In the genomic region with DNA sequence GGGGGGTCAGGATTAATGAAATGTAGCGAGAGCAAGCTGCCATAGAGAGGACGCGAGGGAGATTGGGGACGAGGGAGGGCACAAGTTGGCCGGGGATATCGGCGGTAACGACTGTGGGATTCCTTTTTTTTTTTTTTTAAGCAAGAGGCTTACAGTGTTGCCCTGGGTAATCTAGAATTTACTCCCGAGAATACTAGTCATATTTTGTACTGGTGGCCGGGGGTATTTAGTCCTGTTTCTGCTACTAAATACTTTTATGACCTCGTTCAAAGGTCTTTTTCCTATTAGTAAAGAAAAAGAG, we compare ENCODE assay signal across 8 mouse cellular contexts. TPM values are rescaled to one million over a fixed set of nuclear protein-coding genes. Genes with fewer than 3 reads are reported as not detected.
A peak's percentile ranks its signal among the peaks of the same experiment; 100 is the strongest.
DNase-seq lines count a peak whose midpoint lies in the region; ATAC-seq and TF ChIP-seq lines count a peak whose summit lies in the region.

No protein-coding gene starts in this region.

- H3K4me2 ChIP-seq in forebrain, embryonic 11.5 days (ENCODE audit: low read depth, low read length, severe bottlenecking), result peak overlapping the region; percentile 73
- H3K4me2 ChIP-seq in liver, embryonic 12.5 days, result peak overlapping the region; percentile 87

- peaks cover 13% of the 10 kb centered on the region for H3K4me1 ChIP-seq in heart, embryonic 10.5 days
- peaks cover 4% of the 10 kb centered on the region; the same call in 1 of the 2 replicates for H3K4me1 ChIP-seq in forebrain, embryonic 11.5 days (replicated peaks; ENCODE audit: control insufficient read depth, insufficient read depth, low read length)
- H3K4me1 ChIP-seq in liver, embryonic 12.5 days, result peaks cover 18% of the 10 kb centered on the region

- no peaks in the 10 kb centered on the region for H3K27me3 ChIP-seq in heart, embryonic 10.5 days (ENCODE audit: insufficient read depth, poor library complexity, severe bottlenecking)
- H3K27me3 ChIP-seq in C2C12 (ENCODE audit: control insufficient read depth, insufficient read depth, insufficient read length), result no peaks in the 10 kb centered on the region
- no peaks in the 10 kb centered on the region for H3K27me3 ChIP-seq in forebrain, embryonic 11.5 days (ENCODE audit: control insufficient read depth, insufficient read depth, low read length)
- H3K27me3 ChIP-seq in liver, embryonic 12.5 days (replicated peaks), result no peaks in the 10 kb centered on the region

- ATAC-seq in forebrain, embryonic 11.5 days (replicated peaks; ENCODE audit: low FRiP score), result no peak; the same call in 1 of the 2 replicates
- no peak for ATAC-seq in liver, embryonic 12.5 days

- no peak for DNase-seq in heart, embryonic 10.5 days (ENCODE audit: low spot score)
- DNase-seq in heart, postnatal 25 days (ENCODE audit: low spot score), result no peak
- DNase-seq in forebrain, embryonic 11.5 days (ENCODE audit: low spot score), result no peak
- DNase-seq in MN1 (ENCODE audit: low spot score), result no peak
- no peak for DNase-seq in adrenal gland, adult 2 months
- DNase-seq in embryo, embryonic 10.5 days (ENCODE audit: low spot score), result no peak

- H3K79me2 ChIP-seq in C2C12 (ENCODE audit: control insufficient read depth, insufficient read depth), result peaks cover 30% of the 10 kb centered on the region

- H3K79me3 ChIP-seq in C2C12 (ENCODE audit: low read depth), result peaks cover 22% of the 10 kb centered on the region

- TF ChIP-seq CTCF in C2C12 (IDR thresholded peaks at IDR 0.05; ENCODE audit: control insufficient read depth, insufficient read depth, insufficient read length), result no peak

- H3K36me3 ChIP-seq in heart, embryonic 10.5 days, result peaks cover 20% of the 10 kb centered on the region
- peaks cover 8% of the 10 kb centered on the region for H3K36me3 ChIP-seq in C2C12 (ENCODE audit: control insufficient read depth, insufficient read depth)
- H3K36me3 ChIP-seq in forebrain, embryonic 11.5 days (ENCODE audit: control insufficient read depth, insufficient read depth, low read length), result no peaks in the 10 kb centered on the region
- H3K36me3 ChIP-seq in liver, embryonic 12.5 days, result peaks cover 20% of the 10 kb centered on the region

- under 1% methylated on average over 11 of the region's 11 CpGs for WGBS in heart, embryonic 10.5 days
- under 1% methylated on average over 11 of the region's 11 CpGs for WGBS in forebrain, embryonic 11.5 days
- under 1% methylated on average over 11 of the region's 11 CpGs for WGBS in liver, embryonic 12.5 days (ENCODE audit: insufficient replicate concordance)

- H3K9me3 ChIP-seq in heart, embryonic 10.5 days, result no peaks in the 10 kb centered on the region
- H3K9me3 ChIP-seq in forebrain, embryonic 11.5 days (ENCODE audit: control insufficient read depth, low read length), result no peaks in the 10 kb centered on the region
- H3K9me3 ChIP-seq in liver, embryonic 12.5 days (replicated peaks), result no peaks in the 10 kb centered on the region

- intact Hi-C loops in heart, postnatal 25 days (cut with DNase I), result loop anchor here (2.0 kb wide), 1 partner anchor 45 kb away; no protein-coding TSS in a partner anchor

- H3K27ac ChIP-seq in heart, embryonic 10.5 days, result peak overlapping the region; percentile 91
- no peak overlapping the region; the same call in 1 of the 2 replicates for H3K27ac ChIP-seq in forebrain, embryonic 11.5 days (ENCODE audit: low read depth, low read length)
- peak overlapping the region; percentile 37; the same call in 1 of the 2 replicates for H3K27ac ChIP-seq in liver, embryonic 12.5 days

- peak overlapping the region; percentile 66 for H3ac ChIP-seq in C2C12 (ENCODE audit: control insufficient read depth, insufficient read length, low read depth)

- H3K9ac ChIP-seq in forebrain, embryonic 11.5 days (ENCODE audit: low read length), result peak overlapping the region; percentile 77
- H3K9ac ChIP-seq in liver, embryonic 12.5 days, result peak overlapping the region; percentile 78

- H3K4me3 ChIP-seq in heart, embryonic 10.5 days, result peak overlapping the region; percentile 86
- peak overlapping the region; percentile 62 for H3K4me3 ChIP-seq in C2C12 (ENCODE audit: insufficient read depth, poor library complexity, severe bottlenecking)
- peak overlapping the region; percentile 71 for H3K4me3 ChIP-seq in forebrain, embryonic 11.5 days (ENCODE audit: low read depth, low read length)
- H3K4me3 ChIP-seq in liver, embryonic 12.5 days, result peak overlapping the region; percentile 82

TF ChIP-seq in C2C12, 6 proteins besides CTCF, POLR2A, EP300 and RAD21:
- no peak for TF ChIP-seq MYOG (IDR thresholded peaks at IDR 0.05; ENCODE audit: control insufficient read depth, extremely low read depth, insufficient read length)
- no peak for TF ChIP-seq FOSL1 (IDR thresholded peaks at IDR 0.05; ENCODE audit: insufficient read depth, low read length, poor library complexity, severe bottlenecking)
- no peak for TF ChIP-seq MYOD1 (IDR thresholded peaks at IDR 0.05; ENCODE audit: control insufficient read depth, insufficient read length, low read depth)
- no peak for TF ChIP-seq MAX (IDR thresholded peaks at IDR 0.05)
- TF ChIP-seq USF1 (IDR thresholded peaks at IDR 0.05; ENCODE audit: low read depth), result no peak
- TF ChIP-seq CEBPB (IDR thresholded peaks at IDR 0.05; ENCODE audit: low read depth), result no peak

RNA-seq across cellular contexts. Expression of a gene that starts 0.2 kb away (rescaled TPM):
- polyA plus RNA-seq in heart, embryonic 10.5 days (2016; fragmentation: Nextera tagmentation; extraction: Ambion mirVana), result 46.0 and 61.7 TPM in 2 replicates
- total RNA-seq in heart, postnatal 25 days (2021), result 10 to 100 TPM; 11.7 to 12.5 TPM
- 20.0 TPM for polyA plus RNA-seq in C2C12 (2012; fragmentation: generic; extraction: Trizol)
- 101 and 105 TPM in 2 replicates for polyA plus RNA-seq in forebrain, embryonic 11.5 days (2014; fragmentation: Nextera tagmentation; extraction: Ambion mirVana)
- polyA plus RNA-seq in liver, embryonic 12.5 days (2016; fragmentation: Nextera tagmentation; extraction: Ambion mirVana), result 24.5 and 27.9 TPM in 2 replicates
- 10 to 100 TPM; 40.7 to 49.3 TPM for total RNA-seq in adrenal gland, adult 2 months (2021)
- polyA plus RNA-seq in adrenal gland, adult 2 months (2012; rRNA removed), result 10.0 and 10.7 TPM in 2 replicates

RNA-seq across cellular contexts. Expression of a gene that starts 43.6 kb away (rescaled TPM):
- 1.7 and 2.2 TPM in 2 replicates for polyA plus RNA-seq in heart, embryonic 10.5 days (2016; fragmentation: Nextera tagmentation; extraction: Ambion mirVana)
- total RNA-seq in heart, postnatal 25 days (2021), result 1 to 10 TPM; 9.5 to 9.9 TPM
- polyA plus RNA-seq in C2C12 (2012; fragmentation: generic; extraction: Trizol), result 10.6 TPM
- 1.4 and 1.6 TPM in 2 replicates for polyA plus RNA-seq in forebrain, embryonic 11.5 days (2014; fragmentation: Nextera tagmentation; extraction: Ambion mirVana)
- 0.45 and 0.55 TPM in 2 replicates for polyA plus RNA-seq in liver, embryonic 12.5 days (2016; fragmentation: Nextera tagmentation; extraction: Ambion mirVana)
- total RNA-seq in adrenal gland, adult 2 months (2021), result 1 to 10 TPM; 2.7 to 3.7 TPM
- 2.3 and 2.5 TPM in 2 replicates for polyA plus RNA-seq in adrenal gland, adult 2 months (2012; rRNA removed)
